Mouse (Mus musculus) stomach, postnatal 0 days (tissue): ENCODE results near the gene Mrpl45. TPM values are rescaled to one million over a fixed set of nuclear protein-coding genes. Genes with fewer than 3 reads are reported as not detected.

Experiments
- ATAC-seq: fragments of 200-750 bp; cut with Nextera tagmentation; 2 replicates; pipeline ENCODE4 v1.8.0; 2017; ENCODE audit not compliant: low FRiP score, low TSS enrichment
- DNase-seq: peaks from one replicate; pipeline ENCODE4 v3.0.0-alpha.2; 2016; ENCODE audit warnings: low spot score
- H3K27ac ChIP-seq: fragments of 300-500 bp; sonication (generic); replicated peaks from 2 replicates; pipeline ENCODE4 v1.5.1; 2014; ENCODE audit warnings: mild to moderate bottlenecking, control low read depth
- H3K27me3 ChIP-seq: fragments of 300-500 bp; sonication (generic); 2 replicates; pipeline ENCODE4 v1.6.1; 2014; ENCODE audit warnings: low read length; ENCODE audit not compliant: control insufficient read depth, insufficient read depth
- H3K36me3 ChIP-seq: fragments of 300-500 bp; sonication (generic); 2 replicates; pipeline ENCODE4 v1.6.1; 2014; ENCODE audit warnings: low read length, mixed read lengths; ENCODE audit not compliant: control insufficient read depth, insufficient read depth
- H3K4me1 ChIP-seq: fragments of 300-500 bp; sonication (generic); replicated peaks from 2 replicates; pipeline ENCODE4 v1.6.1; 2014; ENCODE audit warnings: antibody characterized with exemption; ENCODE audit not compliant: control insufficient read depth, insufficient read depth
- H3K4me2 ChIP-seq: fragments of 300-500 bp; sonication (generic); replicated peaks from 2 replicates; pipeline ENCODE4 v1.6.1; 2014; ENCODE audit warnings: low read depth, mild to moderate bottlenecking, control low read depth, moderate library complexity
- H3K4me3 ChIP-seq: fragments of 300-500 bp; sonication (generic); 2 replicates; pipeline ENCODE4 v1.5.1; 2014; ENCODE audit warnings: low read depth, low read length, control low read depth
- H3K9ac ChIP-seq: fragments of 300-500 bp; sonication (generic); 2 replicates; pipeline ENCODE4 v1.6.1; 2014; ENCODE audit warnings: mild to moderate bottlenecking, low read length, control low read depth, mixed read lengths
- H3K9me3 ChIP-seq: fragments of 300-500 bp; sonication (generic); 2 replicates; pipeline ENCODE4 v1.6.1; 2016; ENCODE audit warnings: low read length; ENCODE audit not compliant: control insufficient read depth
- CTCF ChIP-seq: IDR thresholded peaks from 2 replicates; pipeline ENCODE4 v1.5.1; 2016; ENCODE audit warnings: antibody characterized with exemption, low read depth, mild to moderate bottlenecking, moderate library complexity
- EP300 ChIP-seq: optimal IDR thresholded peaks from 2 replicates; pipeline ENCODE3; 2016; ENCODE audit warnings: antibody characterized with exemption
- WGBS: fragments of 180-500 bp; shearing (Covaris S2); extraction: QIAGEN DNeasy Blood & Tissue Kit; methylation state at CpG from one replicate; pipeline ENCODE4 v1.1.7; 2014; 5-methylcytosine and 5-hydroxymethylcytosine counted together
- polyA plus RNA-seq: library from polyadenylated mRNA; unstranded; fragments of >200 nt; fragmentation: Nextera tagmentation; extraction: Ambion mirVana; gene quantifications from 2 replicates; pipeline ENCODE4 v1.2.1, GENCODE M21; 2015

Gene Mrpl45
- polyA plus RNA-seq, 1 experiment from 2014 or later = 28.2 TPM

DNA sequence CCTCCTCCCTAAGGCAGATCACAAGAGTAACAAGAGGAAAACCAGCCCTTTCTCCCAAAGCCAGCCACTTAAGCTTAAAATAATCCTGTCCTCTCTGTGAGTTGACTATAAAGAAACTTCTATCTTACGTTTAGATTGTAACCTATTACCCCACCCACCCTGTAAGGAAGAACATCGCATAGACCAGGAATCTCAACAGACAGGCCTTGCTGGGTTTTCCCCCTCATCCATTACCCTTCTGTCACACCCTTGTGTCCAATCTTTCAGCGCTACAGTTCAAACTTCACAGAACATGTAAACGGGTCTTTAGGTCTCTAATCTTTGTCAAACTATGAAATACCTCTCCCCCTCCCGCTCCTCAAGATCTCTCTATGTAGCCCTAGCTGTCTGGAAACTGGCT lies 10.9 kb upstream of the Mrpl45 start:
- no peak for DNase-seq
- H3K9me3 ChIP-seq = no peaks in the 10 kb centered on the region

GRCm38 (mm10) chr11:97307294-97308069 lies 8.0 kb upstream of the Mrpl45 start:
- Histone ChIP-seq H3K9me3 (no peaks in the 10 kb centered on the region), H3K36me3 (no peaks in the 10 kb centered on the region), H3K4me3 (no peak overlapping the region), H3K9ac (no peak overlapping the region), H3K27me3 (no peaks in the 10 kb centered on the region), H3K4me2 (no peak overlapping the region), H3K4me1 (peaks cover 4% of the 10 kb centered on the region), H3K27ac (no peak overlapping the region)
- TF ChIP-seq CTCF = no peak
- no peak for TF ChIP-seq EP300
- ATAC-seq (no peak), DNase-seq (no peak)
- 90% methylated on average over 11 of the region's 11 CpGs for WGBS

More for the DNA sequence above, 10.9 kb upstream of the Mrpl45 start:
- no peaks in the 10 kb centered on the region for H3K27me3 ChIP-seq
- ATAC-seq = no peak
- no peak overlapping the region for H3K4me2 ChIP-seq
- H3K4me3 ChIP-seq = no peak overlapping the region
- H3K9ac ChIP-seq = no peak overlapping the region
- H3K36me3 ChIP-seq = no peaks in the 10 kb centered on the region
- peaks cover 7% of the 10 kb centered on the region for H3K4me1 ChIP-seq
- WGBS = 25% methylated on average over 5 of the region's 5 CpGs
- TF ChIP-seq EP300 (no peak), CTCF (no peak)
- peak overlapping the region; percentile 49; the same call in 1 of the 2 replicates for H3K27ac ChIP-seq

DNA sequence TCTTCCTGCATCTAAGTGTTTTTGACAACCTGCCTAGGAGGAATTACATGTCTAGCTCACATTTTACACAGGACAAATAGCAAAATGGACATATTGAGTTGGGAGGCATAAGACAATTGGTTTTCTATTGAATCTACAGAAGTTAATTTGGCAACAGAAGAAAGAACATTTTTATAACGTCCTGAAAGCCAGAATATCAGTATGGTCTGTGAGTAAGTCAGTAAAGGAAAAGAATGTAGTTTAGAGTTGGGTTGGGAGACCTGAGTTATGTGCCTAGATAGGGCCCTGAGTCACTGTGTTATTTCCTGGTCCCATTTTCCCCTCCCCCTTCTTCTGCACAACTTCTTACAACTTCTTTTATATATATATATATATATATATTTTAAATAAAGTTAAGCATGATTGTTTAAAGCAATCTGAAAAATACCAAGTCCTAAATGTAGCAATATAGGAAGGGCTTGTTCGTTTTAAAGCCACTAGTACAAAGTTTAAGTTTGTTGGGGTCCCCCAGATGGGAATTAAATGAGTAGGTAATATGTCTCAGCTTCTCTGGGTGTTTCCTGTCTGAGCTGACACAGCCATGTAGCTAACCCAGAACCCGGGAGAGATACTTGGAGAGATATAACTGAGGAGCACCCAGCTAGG lies 6.6 kb upstream of the Mrpl45 start:
- Histone ChIP-seq H3K4me2 (peak overlapping the region; percentile 53), H3K27me3 (no peaks in the 10 kb centered on the region), H3K36me3 (no peaks in the 10 kb centered on the region), H3K4me1 (no peaks in the 10 kb centered on the region), H3K4me3 (peak overlapping the region; percentile 40; the same call in 1 of the 2 replicates), H3K9ac (peak overlapping the region; percentile 56), H3K9me3 (no peaks in the 10 kb centered on the region), H3K27ac (peak overlapping the region; percentile 91)
- TF ChIP-seq CTCF (no peak), EP300 (no peak)
- 20% methylated on average over 3 of the region's 3 CpGs for whole genome bisulfite sequencing
- DNase-seq (no peak), ATAC-seq (peak; percentile 60; the same call in 1 of the 2 replicates)

- peak overlapping the region; percentile 91 for H3K27ac ChIP-seq
- no peaks in the 10 kb centered on the region for H3K4me1 ChIP-seq
- ATAC-seq = peak; percentile 87
- H3K4me3 ChIP-seq = peak overlapping the region; percentile 40
- H3K27me3 ChIP-seq = no peaks in the 10 kb centered on the region
- peak overlapping the region; percentile 56 for H3K9ac ChIP-seq
- H3K36me3 ChIP-seq = no peaks in the 10 kb centered on the region
- H3K9me3 ChIP-seq = no peaks in the 10 kb centered on the region
- 1% methylated on average over 9 of the region's 9 CpGs for WGBS
- peak overlapping the region; percentile 53 for H3K4me2 ChIP-seq
- TF ChIP-seq EP300 = no peak
- no peak for TF ChIP-seq CTCF
- DNase-seq = peak; percentile 89
Observed at GRCm38 (mm10) chr11:97309451-97309836, 6.1 kb upstream of the Mrpl45 start.

GRCm38 (mm10) chr11:97309911-97310571 lies 5.5 kb upstream of the Mrpl45 start:
- TF ChIP-seq CTCF = peak; percentile 91
- no peak for TF ChIP-seq EP300
- 1% methylated on average over 25 of the region's 25 CpGs for WGBS
- H3K4me2 ChIP-seq = peak overlapping the region; percentile 53
- peak overlapping the region; percentile 56 for H3K9ac ChIP-seq
- H3K9me3 ChIP-seq = no peaks in the 10 kb centered on the region
- peak; percentile 76 for ATAC-seq
- peak; percentile 81 for DNase-seq
- H3K4me1 ChIP-seq = no peaks in the 10 kb centered on the region
- peak overlapping the region; percentile 40 for H3K4me3 ChIP-seq
- H3K27ac ChIP-seq = peak overlapping the region; percentile 91
- no peaks in the 10 kb centered on the region for H3K36me3 ChIP-seq
- H3K27me3 ChIP-seq = no peaks in the 10 kb centered on the region
